Mouse (Mus musculus) MEL (cell line): ENCODE results near the gene Ppp1r11. TPM values are rescaled to one million over a fixed set of nuclear protein-coding genes. Genes with fewer than 3 reads are reported as not detected.

Experiments
- DNase-seq: peaks from one replicate; pipeline ENCODE4 v3.0.0; 2011; ENCODE audit warnings: low read depth, low spot score
- H3K27ac ChIP-seq: 2 replicates; pipeline ENCODE4 v1.5.1; 2012; ENCODE audit warnings: low read depth, mild to moderate bottlenecking, control low read depth, low read length, moderate library complexity; ENCODE audit not compliant: control insufficient read depth
- H3K27me3 ChIP-seq, 2 experiments: fragments of 150-350 bp in 1 of 2; sonication (generic) in 1 of 2; 2 replicates each; pipeline ENCODE4 v1.6.1; 2012; ENCODE audit warnings: low read length in 2 of 2, mild to moderate bottlenecking in 2 of 2, improper control_type of control experiment in 1 of 2, moderate library complexity in 1 of 2; ENCODE audit not compliant: insufficient read depth in 2 of 2, control insufficient read depth in 1 of 2
- H3K36me3 ChIP-seq, 2 experiments: 2 replicates each; pipeline ENCODE4 v1.6.1; 2012 to 2014; ENCODE audit warnings: low read length in 2 of 2, improper control_type of control experiment in 1 of 2, inconsistent platforms in 1 of 2, mild to moderate bottlenecking in 1 of 2; ENCODE audit not compliant: insufficient read depth in 2 of 2, control insufficient read depth in 1 of 2
- H3K4me1 ChIP-seq, 2 experiments: fragments of 150-350 bp in 1 of 2; sonication (generic) in 1 of 2; 2 replicates each; pipeline ENCODE4 v1.6.1; 2012; ENCODE audit warnings: low read length in 2 of 2, improper control_type of control experiment in 1 of 2, mild to moderate bottlenecking in 1 of 2; ENCODE audit not compliant: insufficient read depth in 2 of 2, control insufficient read depth in 1 of 2
- H3K4me3 ChIP-seq, 2 experiments: fragments of 150-350 bp in 1 of 2; sonication (generic) in 1 of 2; 2 replicates each; pipeline ENCODE4 v1.5.1; 2012; ENCODE audit warnings: low read depth in 2 of 2, low read length in 2 of 2, mild to moderate bottlenecking in 2 of 2, moderate library complexity in 2 of 2, control low read depth in 1 of 2, improper control_type of control experiment in 1 of 2; ENCODE audit not compliant: control insufficient read depth in 1 of 2, insufficient read depth in 1 of 2
- H3K79me2 ChIP-seq: 2 replicates; pipeline ENCODE4 v1.6.1; 2012; ENCODE audit warnings: mild to moderate bottlenecking, low read length, moderate library complexity; ENCODE audit not compliant: control insufficient read depth, poor library complexity, insufficient read depth
- H3K9ac ChIP-seq: 2 replicates; pipeline ENCODE4 v1.6.1; 2012; ENCODE audit warnings: low read depth, mild to moderate bottlenecking, control low read depth, low read length, moderate library complexity; ENCODE audit not compliant: control insufficient read depth, poor library complexity, severe bottlenecking
- H3K9me3 ChIP-seq: fragments of 150-350 bp; sonication (generic); replicated peaks from 2 replicates; pipeline ENCODE4 v1.6.1; 2012; ENCODE audit warnings: mild to moderate bottlenecking, low read length, improper control_type of control experiment, moderate library complexity; ENCODE audit not compliant: insufficient read depth
- BHLHE40 ChIP-seq: IDR thresholded peaks from 2 replicates; pipeline ENCODE4 v1.6.1; 2012; ENCODE audit warnings: low read depth, mild to moderate bottlenecking, inconsistent platforms, low read length, improper control_type of control experiment, borderline replicate concordance
- CHD1 ChIP-seq: IDR thresholded peaks from 2 replicates; pipeline ENCODE4 v1.6.1; 2012; ENCODE audit warnings: low read depth, mild to moderate bottlenecking, inconsistent platforms, low read length, improper control_type of control experiment
- CTCF ChIP-seq, 3 experiments: IDR thresholded peaks in 2 of 3; conservative IDR thresholded peaks in 1 of 3; 2 replicates each; pipeline ENCODE4 v1.5.1; 2011 to 2012; ENCODE audit warnings: low read length in 3 of 3, low read depth in 2 of 3, mild to moderate bottlenecking in 2 of 3, improper control_type of control experiment in 1 of 3, inconsistent platforms in 1 of 3, mixed read lengths in 1 of 3, moderate library complexity in 1 of 3; ENCODE audit not compliant: control insufficient read depth in 1 of 3, insufficient read depth in 1 of 3, poor library complexity in 1 of 3, severe bottlenecking in 1 of 3
- E2F4 ChIP-seq: IDR thresholded peaks from 2 replicates; pipeline ENCODE4 v1.6.1; 2011; ENCODE audit warnings: low read depth, low read length, improper control_type of control experiment, borderline replicate concordance
- ELF1 ChIP-seq: IDR thresholded peaks from 2 replicates; pipeline ENCODE4 v1.6.1; 2014; ENCODE audit warnings: low read depth, mild to moderate bottlenecking, inconsistent platforms, low read length, improper control_type of control experiment, moderate library complexity
- GABPA ChIP-seq: IDR thresholded peaks from 2 replicates; pipeline ENCODE4 v1.6.1; 2012; ENCODE audit warnings: low read depth, mild to moderate bottlenecking, inconsistent platforms, low read length, improper control_type of control experiment, moderate library complexity
- GATA1 ChIP-seq: IDR thresholded peaks from 2 replicates; pipeline ENCODE4 v1.6.1; 2011; ENCODE audit warnings: low read depth, low read length, improper control_type of control experiment
- MAX ChIP-seq: IDR thresholded peaks from 2 replicates; pipeline ENCODE4 v1.6.1; 2011; ENCODE audit warnings: low read length, improper control_type of control experiment
- MAZ ChIP-seq: IDR thresholded peaks from 2 replicates; pipeline ENCODE4 v1.6.1; 2012; ENCODE audit warnings: low read depth, mild to moderate bottlenecking, inconsistent platforms, low read length, improper control_type of control experiment
- MEF2A ChIP-seq: IDR thresholded peaks from 2 replicates; pipeline ENCODE4 v1.6.1; 2014; ENCODE audit warnings: low read depth, mild to moderate bottlenecking, inconsistent platforms, low read length, improper control_type of control experiment; ENCODE audit not compliant: poor library complexity, insufficient replicate concordance, severe bottlenecking; ENCODE audit errors: extremely low read depth
- MXI1 ChIP-seq: IDR thresholded peaks from 2 replicates; pipeline ENCODE4 v1.6.1; 2011; ENCODE audit warnings: mild to moderate bottlenecking, low read depth, low read length, improper control_type of control experiment
- MYB ChIP-seq: IDR thresholded peaks from 2 replicates; pipeline ENCODE4 v1.6.1; 2011; ENCODE audit warnings: mild to moderate bottlenecking, low read depth, low read length, improper control_type of control experiment
- MYC ChIP-seq: IDR thresholded peaks from 2 replicates; pipeline ENCODE4 v1.6.1; 2011; ENCODE audit warnings: low read depth, mild to moderate bottlenecking, low read length, improper control_type of control experiment, moderate library complexity
- NELFE ChIP-seq: IDR thresholded peaks from 2 replicates; pipeline ENCODE4 v1.6.1; 2011; ENCODE audit warnings: low read depth, low read length, improper control_type of control experiment
- POLR2AphosphoS2 ChIP-seq: IDR thresholded peaks from 2 replicates; pipeline ENCODE4 v1.6.1; 2011; ENCODE audit warnings: low read length, improper control_type of control experiment
- POLR2AphosphoS5 ChIP-seq: IDR thresholded peaks from 2 replicates; pipeline ENCODE4 v1.6.1; 2012; ENCODE audit warnings: low read depth, borderline replicate concordance, mild to moderate bottlenecking, inconsistent platforms, low read length, moderate library complexity, mixed read lengths
- RAD21 ChIP-seq: IDR thresholded peaks from 2 replicates; pipeline ENCODE4 v1.6.1; 2011; ENCODE audit warnings: mild to moderate bottlenecking, low read depth, low read length, improper control_type of control experiment
- RCOR1 ChIP-seq: IDR thresholded peaks from 2 replicates; pipeline ENCODE4 v1.6.1; 2012; ENCODE audit warnings: low read depth, mild to moderate bottlenecking, inconsistent platforms, low read length, improper control_type of control experiment
- SIN3A ChIP-seq: IDR thresholded peaks from 2 replicates; pipeline ENCODE4 v1.6.1; 2012; ENCODE audit warnings: low read length, improper control_type of control experiment, inconsistent platforms
- TAL1 ChIP-seq: IDR thresholded peaks from 2 replicates; pipeline ENCODE4 v1.6.1; 2012; ENCODE audit warnings: mild to moderate bottlenecking, inconsistent platforms, low read length, moderate library complexity, mixed read lengths
- TBP ChIP-seq: IDR thresholded peaks from 2 replicates; pipeline ENCODE4 v1.8.0; 2011; ENCODE audit warnings: low read depth, low read length, improper control_type of control experiment
- UBTF ChIP-seq: IDR thresholded peaks from 2 replicates; pipeline ENCODE4 v1.6.1; 2012; ENCODE audit warnings: low read depth, mild to moderate bottlenecking, inconsistent platforms, low read length, improper control_type of control experiment, moderate library complexity, borderline replicate concordance; ENCODE audit not compliant: insufficient read depth
- USF1 ChIP-seq: IDR thresholded peaks from 2 replicates; pipeline ENCODE4 v1.6.1; 2014; ENCODE audit warnings: low read depth, mild to moderate bottlenecking, inconsistent platforms, low read length, improper control_type of control experiment, moderate library complexity
- USF2 ChIP-seq, 2 experiments: IDR thresholded peaks; 2 replicates each; pipeline ENCODE4 v1.6.1; 2011 to 2012; ENCODE audit warnings: improper control_type of control experiment in 2 of 2, low read length in 2 of 2, borderline replicate concordance in 1 of 2, inconsistent platforms in 1 of 2, low read depth in 1 of 2, mild to moderate bottlenecking in 1 of 2; ENCODE audit not compliant: insufficient read depth in 1 of 2
- ZKSCAN1 ChIP-seq: IDR thresholded peaks from 2 replicates; pipeline ENCODE4 v1.6.1; 2012; ENCODE audit warnings: low read depth, mild to moderate bottlenecking, inconsistent platforms, low read length, improper control_type of control experiment, moderate library complexity
- ZNF384 ChIP-seq: IDR thresholded peaks from 2 replicates; pipeline ENCODE4 v1.6.1; 2012; ENCODE audit warnings: low read depth, mild to moderate bottlenecking, inconsistent platforms, low read length, improper control_type of control experiment
- polyA plus RNA-seq, 2 experiments: library from polyadenylated mRNA; stranded (reverse) in 1 of 2; unstranded in 1 of 2; fragments of >175 nt in 1 of 2; fragments of >200 nt in 1 of 2; gene quantifications; 2 replicates each; pipeline versions ENCODE4 v1.2.1 to v1.2.4; 2012; ENCODE audit warnings: low replicate concordance in 2 of 2, low read depth in 1 of 2; ENCODE audit not compliant: insufficient read length in 2 of 2, insufficient read depth in 1 of 2, missing spikeins in 1 of 2
- total RNA-seq: library from RNA; depleted of rRNA; stranded (reverse); fragments of 300-350 nt; gene quantifications from 2 replicates; pipeline ENCODE4 v1.2.3, GENCODE M21; 2012

The Ppp1r11 gene
- total and polyA plus RNA-seq, 3 experiments, result 138 to 146 TPM; not detected in 1

GRCm38 (mm10) chr17:36988475-36988874, 36.9 kb upstream of the Ppp1r11 start:
- Histone ChIP-seq H3K79me2 (no peaks in the 10 kb centered on the region), H3K4me1 (peaks cover 3 to 6% of the 10 kb centered on the region in 2 experiments; a peak in 2 of 4 replicates), H3K9ac (no peak overlapping the region), H3K27ac (no peak overlapping the region), H3K4me3 (no peak overlapping the region), H3K36me3 (peaks cover 0 to 11% of the 10 kb centered on the region in 2 experiments; a peak in 2 of 4 replicates), H3K9me3 (no peaks in the 10 kb centered on the region), H3K27me3 (peaks cover 0 to 3% of the 10 kb centered on the region in 2 experiments; a peak in 2 of 4 replicates)
- no peak for DNase-seq
- TF ChIP-seq MAX (no peak), ELF1 (no peak), TBP (no peak), UBTF (no peak), MXI1 (no peak), BHLHE40 (no peak), MYC (no peak), RCOR1 (no peak), MAZ (no peak)

GRCm38 (mm10) chr17:36982253-36983155, 31.0 kb upstream of the Ppp1r11 start:
- TF ChIP-seq MEF2A (no peak), MYB (no peak), USF2 (IDR thresholded peaks at IDR 0.05; ENCODE audit: borderline replicate concordance in 1 of 2, insufficient read depth in 1 of 2, low read depth in 1 of 2, low read length in 2 of 2) (no peak), MAZ (no peak), ZNF384 (no peak), ZKSCAN1 (no peak), POLR2AphosphoS5 (no peak), POLR2AphosphoS2 (no peak), CTCF (IDR thresholded peaks at IDR 0.05 in 2 of 3, conservative IDR thresholded peaks at IDR 0.05 in 1 of 3; ENCODE audit: control insufficient read depth in 1 of 3, insufficient read depth in 1 of 3, low read depth in 2 of 3, low read length in 3 of 3, poor library complexity in 1 of 3, severe bottlenecking in 1 of 3) (no peak), MAX (no peak), NELFE (no peak), RAD21 (no peak), USF1 (no peak), GABPA (no peak), E2F4 (no peak), SIN3A (no peak), GATA1 (no peak), TAL1 (no peak), CHD1 (no peak), UBTF (no peak)
- Histone ChIP-seq H3K4me1 (no peaks in the 10 kb centered on the region), H3K27ac (no peak overlapping the region), H3K79me2 (no peaks in the 10 kb centered on the region), H3K4me3 (no peak overlapping the region), H3K27me3 (peaks cover 6 to 7% of the 10 kb centered on the region in 2 experiments), H3K9ac (no peak overlapping the region), H3K36me3 (no peaks in the 10 kb centered on the region), H3K9me3 (no peaks in the 10 kb centered on the region)
- no peak for DNase-seq
